Mouse (Mus musculus) hindbrain, embryonic 10.5 days (tissue): ENCODE measurements around the gene Uhmk1. TPM values are rescaled to one million over a fixed set of nuclear protein-coding genes. Genes with fewer than 3 reads are reported as not detected.
"Not testable (repeated sequence)": the region's sequence is repeated elsewhere in the genome, so short reads cannot be mapped to it uniquely, and the experiment has no call there.

Source experiments
- DNase-seq: peaks from one replicate; pipeline ENCODE4 v3.0.0-alpha.2; 2017; ENCODE audit warnings: low spot score
- H3K27ac ChIP-seq: fragments of 300-500 bp; sonication (generic); 2 replicates; pipeline ENCODE4 v1.5.1; 2016; ENCODE audit warnings: mild to moderate bottlenecking, moderate library complexity
- H3K27me3 ChIP-seq: fragments of 300-500 bp; sonication (generic); 2 replicates; pipeline ENCODE4 v1.6.1; 2016; ENCODE audit warnings: mild to moderate bottlenecking; ENCODE audit not compliant: poor library complexity, insufficient read depth, severe bottlenecking
- H3K36me3 ChIP-seq: fragments of 300-500 bp; sonication (generic); 2 replicates; pipeline ENCODE4 v1.6.1; 2016; ENCODE audit warnings: mild to moderate bottlenecking, moderate library complexity
- H3K4me1 ChIP-seq: fragments of 300-500 bp; sonication (generic); replicated peaks from 2 replicates; pipeline ENCODE4 v1.6.1; 2016; ENCODE audit warnings: mild to moderate bottlenecking
- H3K4me3 ChIP-seq: fragments of 300-500 bp; sonication (generic); 2 replicates; pipeline ENCODE4 v1.5.1; 2016; ENCODE audit warnings: mild to moderate bottlenecking, moderate library complexity
- H3K9me3 ChIP-seq: fragments of 300-500 bp; sonication (generic); 2 replicates; pipeline ENCODE4 v1.6.1; 2016; ENCODE audit warnings: mild to moderate bottlenecking, moderate library complexity
- WGBS: fragments of 180-500 bp; shearing (Covaris S2); methylation state at CpG from one replicate; pipeline ENCODE4 v1.1.7; 2016; 5-methylcytosine and 5-hydroxymethylcytosine counted together
- polyA plus RNA-seq: library from polyadenylated mRNA; unstranded; fragments of >200 nt; fragmentation: Nextera tagmentation; extraction: Ambion mirVana; gene quantifications from 2 replicates; pipeline ENCODE4 v1.2.1, GENCODE M21; 2016

Uhmk1 gene
- 10.8 and 11.2 TPM in 2 replicates for polyA plus RNA-seq

DNA sequence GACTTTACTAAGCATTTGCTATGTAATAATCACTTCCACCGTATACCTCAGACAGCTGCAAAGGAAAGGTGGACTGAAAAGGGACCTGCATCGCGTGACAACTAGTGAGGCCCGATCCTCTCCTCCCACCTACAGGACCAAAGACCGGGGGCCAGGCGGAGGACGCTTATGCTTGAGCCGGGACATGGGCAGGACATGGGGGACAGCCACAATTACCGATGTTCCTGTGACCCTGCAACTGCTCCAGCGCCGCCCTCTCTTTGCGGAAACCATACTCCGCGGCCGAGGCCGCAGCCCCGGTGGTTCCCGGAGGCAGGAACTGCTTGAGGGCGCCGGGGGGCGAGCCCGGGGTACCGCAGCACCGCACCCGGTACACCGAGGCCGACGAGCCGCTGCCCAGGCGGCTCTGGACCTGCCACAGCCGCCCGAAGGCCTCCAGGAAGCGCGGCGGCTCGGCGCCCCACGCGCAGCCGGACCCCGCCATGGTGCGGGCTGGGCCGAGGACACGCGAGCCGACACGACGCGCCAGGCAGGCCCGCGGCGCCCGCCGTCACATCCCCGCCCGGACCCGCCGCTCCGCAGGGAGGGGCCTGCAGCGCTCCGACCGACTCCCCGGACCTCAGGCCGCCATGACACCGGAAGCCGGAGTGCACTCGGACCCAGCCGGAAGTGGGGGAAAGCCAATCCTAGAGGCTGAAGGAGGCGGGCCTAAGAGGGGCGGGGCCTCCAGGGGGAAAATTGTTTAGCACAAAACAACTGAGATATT, at the start of gene Uhmk1:
Gene Uhmk1, minus strand, starts transcription at position 641 of the 766 bp plus-strand sequence.
- H3K27ac ChIP-seq = peak within 1 kb of the TSS; percentile 94
- peaks cover 6% of the 10 kb centered on the region for H3K4me1 ChIP-seq
- peaks cover 23% of the 10 kb centered on the region for H3K36me3 ChIP-seq
- H3K27me3 ChIP-seq = peaks cover 3% of the 10 kb centered on the region; the same call in 1 of the 2 replicates
- peak within 1 kb of the TSS; percentile 97 for H3K4me3 ChIP-seq
- under 1% methylated on average over 70 of the region's 70 CpGs for WGBS
- DNase-seq = peak; percentile 92
- no peaks in the 10 kb centered on the region for H3K9me3 ChIP-seq

DNA sequence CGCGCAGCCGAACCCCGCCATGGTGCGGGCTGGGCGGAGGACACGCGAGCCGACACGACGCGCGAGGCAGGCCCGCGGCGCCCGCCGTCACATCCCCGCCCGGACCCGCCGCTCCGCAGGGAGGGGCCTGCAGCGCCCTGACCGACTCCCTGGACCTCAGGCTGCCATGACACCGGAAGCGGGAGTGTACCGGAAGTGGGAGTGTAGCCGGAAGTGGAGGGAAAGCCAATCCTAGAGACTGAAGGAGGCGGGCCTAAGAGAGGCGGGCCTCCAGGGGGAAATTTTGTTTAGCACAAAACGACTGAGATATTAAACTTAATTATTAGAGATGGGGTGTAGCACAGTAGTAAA, 40.3 kb upstream of the Uhmk1 start:
- Histone ChIP-seq H3K27me3 (peaks cover 11% of the 10 kb centered on the region), H3K4me1 (peaks cover 9% of the 10 kb centered on the region), H3K4me3 (peak overlapping the region; percentile 90), H3K9me3 (no peaks in the 10 kb centered on the region), H3K27ac (peak overlapping the region; percentile 91), H3K36me3 (no peaks in the 10 kb centered on the region)
- peak; percentile 90 for DNase-seq
- WGBS = 11% methylated on average over 32 of the region's 32 CpGs

DNA sequence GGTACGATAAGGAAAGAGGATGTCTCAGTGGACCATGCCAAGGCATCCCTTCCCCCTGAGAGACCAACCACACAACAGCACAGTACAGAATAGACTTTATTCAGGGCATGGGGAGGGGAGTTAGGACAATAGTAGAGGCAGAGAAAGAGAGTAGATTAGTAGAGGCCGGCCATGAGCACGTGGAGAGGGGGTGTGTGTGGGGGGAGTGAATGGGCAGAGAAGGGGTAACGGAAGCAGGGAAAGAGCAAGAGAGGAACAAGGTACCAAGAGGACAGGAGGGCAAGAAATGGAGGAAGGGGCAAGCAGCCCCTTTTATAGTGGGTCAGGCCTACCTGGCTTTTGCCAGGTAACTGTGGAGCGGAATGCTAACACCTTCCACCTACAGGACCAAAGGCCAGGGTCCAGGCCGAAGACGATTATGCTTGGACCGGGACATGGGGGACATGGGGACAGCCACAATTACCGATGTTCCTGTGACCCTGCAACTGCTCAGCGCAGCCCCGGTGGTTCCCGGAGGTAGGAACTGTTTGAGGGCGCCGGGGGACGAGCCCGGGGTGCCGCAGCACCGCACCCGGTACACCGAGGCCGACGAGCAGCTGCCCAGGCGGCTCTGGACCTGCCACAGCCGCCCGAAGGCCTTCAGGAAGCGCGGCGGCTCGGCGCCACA, 39.8 kb upstream of the Uhmk1 start:
- Histone ChIP-seq H3K27ac (peak overlapping the region; percentile 91), H3K4me3 (peak overlapping the region; percentile 90), H3K4me1 (peaks cover 9% of the 10 kb centered on the region), H3K36me3 (no peaks in the 10 kb centered on the region), H3K27me3 (peaks cover 11% of the 10 kb centered on the region), H3K9me3 (no peaks in the 10 kb centered on the region)
- DNase-seq = no peak
- 30% methylated on average over 30 of the region's 30 CpGs for WGBS

DNA sequence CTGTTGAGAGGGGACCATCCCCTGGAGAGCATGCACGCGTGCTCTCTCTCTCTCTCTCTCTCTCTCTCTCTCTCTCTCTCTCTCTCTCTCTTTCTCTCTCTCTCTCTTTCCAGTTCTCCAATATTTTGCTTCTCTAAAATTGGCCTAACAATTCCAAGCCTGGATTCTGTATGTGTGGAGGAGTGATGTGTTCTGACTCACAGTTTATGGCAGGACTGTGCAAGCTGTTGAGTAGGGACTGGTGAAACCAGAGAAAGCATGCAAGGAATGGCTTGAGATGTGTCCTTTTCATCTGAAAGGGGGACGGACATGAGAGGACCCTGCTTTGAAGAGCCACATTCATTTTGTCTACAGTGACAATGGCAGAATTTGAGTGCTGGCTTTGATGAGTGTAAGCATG, 29.8 kb upstream of the Uhmk1 start:
- Histone ChIP-seq H3K36me3 (no peaks in the 10 kb centered on the region), H3K4me3 (no peak overlapping the region), H3K27ac (no peak overlapping the region), H3K4me1 (no peaks in the 10 kb centered on the region), H3K9me3 (no peaks in the 10 kb centered on the region), H3K27me3 (no peaks in the 10 kb centered on the region)
- 86% methylated on average over 3 of the region's 3 CpGs for WGBS
- DNase-seq = no peak

DNA sequence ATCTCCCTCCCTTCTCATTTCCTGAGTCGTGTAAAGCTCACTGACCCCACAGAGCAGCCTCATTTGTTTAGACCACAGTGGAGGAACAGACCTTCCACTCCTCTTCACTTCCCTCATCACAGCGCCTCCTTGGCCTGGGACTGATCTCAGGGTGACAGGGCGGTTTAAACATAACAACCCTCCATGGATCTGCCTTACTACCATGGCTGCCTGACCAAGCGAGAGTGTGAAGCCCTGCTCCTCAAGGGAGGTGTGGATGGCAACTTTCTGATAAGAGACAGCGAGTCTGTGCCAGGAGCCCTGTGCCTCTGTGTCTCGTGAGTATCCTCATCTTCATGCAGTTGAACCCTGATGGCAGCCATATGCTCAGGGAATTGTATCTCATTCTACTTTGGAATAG, 17.5 kb upstream of the Uhmk1 start, which contains the start of gene Sh2d1b2:
Gene Sh2d1b2, plus strand, starts transcription at position 62 of the 400 bp plus-strand sequence.
- not testable (repeated sequence) for H3K27ac ChIP-seq
- 82% methylated on average over 6 of the region's 6 CpGs for WGBS

DNA sequence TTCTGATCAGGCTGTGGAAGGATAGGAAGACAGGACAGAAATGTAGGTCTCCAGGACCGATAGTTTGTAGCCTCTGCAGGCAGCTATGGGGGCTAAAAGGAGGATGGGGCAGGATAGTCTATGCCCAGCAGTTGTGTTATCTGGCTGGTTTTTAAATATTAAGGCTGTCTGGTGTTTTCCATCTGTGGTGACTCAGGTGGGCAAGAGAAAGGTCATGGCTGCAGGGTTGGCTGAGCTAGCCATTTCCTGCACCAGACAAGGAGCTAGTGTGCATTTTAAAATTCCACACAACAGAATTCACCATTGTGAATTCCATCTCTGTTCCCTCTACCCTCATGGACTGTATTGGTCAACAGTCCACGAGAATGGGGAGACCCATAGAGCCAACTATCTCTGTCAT, 8.1 kb upstream of the Uhmk1 start:
- no peak overlapping the region for H3K4me3 ChIP-seq
- no peaks in the 10 kb centered on the region for H3K36me3 ChIP-seq
- H3K9me3 ChIP-seq = no peaks in the 10 kb centered on the region
- H3K27me3 ChIP-seq = no peaks in the 10 kb centered on the region
- no peak overlapping the region for H3K27ac ChIP-seq
- DNase-seq = no peak
- no peaks in the 10 kb centered on the region for H3K4me1 ChIP-seq
- 75% methylated on average over 2 of the region's 2 CpGs for WGBS

More for the DNA sequence above, 17.5 kb upstream of the Uhmk1 start, which contains the start of gene Sh2d1b2:
- not testable (repeated sequence) for H3K9me3 ChIP-seq, H3K27me3 ChIP-seq, DNase-seq, H3K4me1 ChIP-seq, H3K4me3 ChIP-seq, H3K36me3 ChIP-seq

DNA sequence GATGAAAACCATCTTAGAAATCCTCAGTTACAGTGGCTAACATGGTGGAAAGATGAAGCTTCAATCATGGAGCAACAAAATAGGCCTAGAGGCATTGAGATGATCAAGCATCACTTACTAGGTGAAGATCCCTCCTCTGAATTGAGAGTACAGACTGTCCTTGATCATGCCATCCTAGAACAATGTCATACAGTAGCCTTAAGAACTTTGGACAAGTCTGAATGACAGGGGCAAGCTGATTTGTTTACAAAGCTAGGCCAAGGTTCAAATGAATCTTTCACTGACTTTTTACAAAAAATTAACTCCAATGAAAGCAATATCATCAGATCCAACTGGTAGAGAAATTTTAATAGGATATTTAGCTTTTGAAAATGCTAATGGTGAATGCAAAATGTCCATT, 5.2 kb upstream of the Uhmk1 start:
- Histone ChIP-seq H3K4me3 (no peak overlapping the region), H3K36me3 (no peaks in the 10 kb centered on the region), H3K27ac (no peak overlapping the region), H3K9me3 (no peaks in the 10 kb centered on the region), H3K4me1 (no peaks in the 10 kb centered on the region), H3K27me3 (peaks cover 3% of the 10 kb centered on the region; the same call in 1 of the 2 replicates)
- DNase-seq = no peak

DNA sequence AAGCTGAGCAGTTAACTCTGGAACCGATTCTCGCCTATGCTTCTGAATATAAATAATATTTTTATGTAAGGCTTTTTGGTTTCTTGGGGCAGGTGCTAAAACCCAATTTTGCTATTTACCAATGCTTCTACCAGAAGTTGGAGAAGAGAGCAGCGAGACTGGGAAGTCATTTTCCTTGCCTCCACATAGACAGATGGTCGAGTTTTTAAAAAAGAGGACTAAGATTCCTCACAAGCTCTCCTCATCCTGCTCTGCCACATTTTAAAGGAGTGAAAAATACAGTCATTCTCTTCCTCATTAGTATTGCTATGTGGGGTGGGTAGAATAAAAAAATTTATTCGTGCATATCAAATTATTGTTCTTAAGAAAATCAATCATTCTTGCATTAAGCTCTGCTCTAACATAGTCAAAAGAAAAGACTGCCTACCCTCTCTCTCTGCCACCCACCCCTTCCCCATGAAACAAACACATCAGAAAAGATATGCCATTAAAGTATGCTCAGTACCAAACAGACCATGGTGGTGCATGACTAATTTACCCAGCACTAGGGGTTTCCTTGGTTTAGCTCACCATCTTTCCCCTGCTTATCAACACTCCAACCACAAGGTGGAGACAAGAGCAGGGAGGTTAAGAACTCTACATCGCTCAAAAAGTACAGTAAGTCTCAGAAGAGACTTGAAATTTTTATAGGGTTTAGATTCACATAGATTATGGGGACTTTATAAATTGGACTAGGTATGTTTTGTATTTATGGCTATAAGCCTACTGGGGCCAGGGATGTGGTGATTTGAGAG, 3.1 kb upstream of the Uhmk1 start:
- no peaks in the 10 kb centered on the region for H3K9me3 ChIP-seq
- H3K4me1 ChIP-seq = peaks cover 6% of the 10 kb centered on the region
- H3K27me3 ChIP-seq = peaks cover 3% of the 10 kb centered on the region; the same call in 1 of the 2 replicates
- whole genome bisulfite sequencing = 80% methylated on average over 6 of the region's 6 CpGs
- H3K4me3 ChIP-seq = no peak overlapping the region
- H3K27ac ChIP-seq = no peak overlapping the region
- no peak for DNase-seq
- no peaks in the 10 kb centered on the region for H3K36me3 ChIP-seq

DNA sequence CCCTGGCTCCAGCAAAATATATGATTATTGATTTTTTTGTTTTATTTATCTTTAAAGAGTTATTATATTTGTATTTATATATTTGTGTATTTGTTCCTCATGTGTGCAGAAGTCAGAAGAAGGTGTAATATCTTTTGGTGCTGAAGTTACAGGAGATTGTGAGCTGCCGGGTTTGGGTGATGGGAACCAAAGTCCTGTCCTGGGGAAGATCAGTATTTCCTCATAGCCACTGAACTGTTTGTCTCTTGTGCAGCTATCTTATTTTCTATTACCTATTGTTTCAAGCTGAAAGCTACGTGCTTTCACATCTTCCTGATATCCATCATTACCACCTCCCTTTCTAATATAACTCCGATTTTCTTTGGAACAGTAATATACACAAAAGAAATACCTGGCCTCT, 393 bp upstream of the Uhmk1 start:
- H3K27ac ChIP-seq = peak overlapping the region; percentile 94
- H3K9me3 ChIP-seq = no peaks in the 10 kb centered on the region
- H3K4me1 ChIP-seq = peaks cover 6% of the 10 kb centered on the region
- WGBS = 73% methylated on average over 3 of the region's 3 CpGs
- peak overlapping the region; percentile 97 for H3K4me3 ChIP-seq
- H3K36me3 ChIP-seq = peaks cover 18% of the 10 kb centered on the region
- no peak for DNase-seq
- H3K27me3 ChIP-seq = peaks cover 3% of the 10 kb centered on the region; the same call in 1 of the 2 replicates

DNA sequence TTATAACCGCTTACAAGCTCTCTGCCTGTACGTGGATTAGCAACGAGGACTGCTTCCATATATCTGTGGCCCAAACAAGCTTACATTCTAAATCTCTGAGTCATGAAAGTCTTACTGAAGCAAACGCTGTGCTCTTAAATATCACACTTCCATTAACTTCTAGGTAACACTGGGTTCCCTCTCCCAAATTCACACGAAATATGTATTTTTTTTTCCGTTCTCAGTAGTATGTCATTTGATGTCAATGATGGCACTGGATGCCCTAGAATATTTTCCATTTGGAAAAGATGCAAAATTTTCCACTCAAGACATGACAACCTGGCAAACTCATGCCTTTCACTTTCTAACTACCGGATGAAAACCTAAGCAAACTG, 827 bp downstream of the Uhmk1 start:
- H3K36me3 ChIP-seq = peaks cover 29% of the 10 kb centered on the region
- H3K27ac ChIP-seq = peak overlapping the region; percentile 94; the same call in 1 of the 2 replicates
- no peaks in the 10 kb centered on the region for H3K9me3 ChIP-seq
- 46% methylated on average over 7 of the region's 7 CpGs for WGBS
- peaks cover 6% of the 10 kb centered on the region for H3K4me1 ChIP-seq
- no peak for DNase-seq
- H3K4me3 ChIP-seq = peak overlapping the region; percentile 97
- H3K27me3 ChIP-seq = peaks cover 3% of the 10 kb centered on the region; the same call in 1 of the 2 replicates

DNA sequence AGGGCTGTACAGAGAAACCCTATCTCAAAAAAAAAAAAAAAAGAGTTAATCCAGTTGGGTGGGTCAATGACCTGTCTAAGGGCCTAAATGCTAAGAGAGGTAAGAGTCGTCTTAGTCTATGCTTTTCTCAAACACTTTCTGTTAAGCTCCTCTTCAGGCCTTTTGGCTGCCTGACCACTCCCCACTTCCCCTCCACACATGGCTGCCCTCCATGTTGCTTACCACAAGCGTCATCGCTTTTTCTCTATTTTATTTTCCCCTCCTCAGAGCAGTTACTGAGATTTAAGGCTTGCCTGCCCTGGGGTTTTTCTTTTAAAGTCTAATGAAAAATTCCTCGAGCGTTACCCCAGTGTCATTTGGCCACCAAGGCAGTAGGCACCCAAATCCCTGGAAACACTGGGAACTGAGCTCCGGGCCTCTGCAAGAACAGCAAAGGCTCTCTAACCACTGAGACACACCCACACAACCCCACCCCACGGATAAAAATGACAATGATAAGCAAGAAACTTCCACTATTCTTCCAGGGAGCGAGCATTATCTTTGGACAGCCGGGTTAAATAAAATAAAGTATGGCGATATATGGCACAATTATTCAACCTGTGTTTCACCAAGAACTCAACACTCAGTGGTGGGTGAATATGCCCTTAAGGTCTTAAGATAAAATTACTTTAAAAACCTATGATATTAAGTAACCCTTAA, 1.9 kb downstream of the Uhmk1 start:
- Histone ChIP-seq H3K4me1 (peaks cover 6% of the 10 kb centered on the region), H3K27ac (no peak overlapping the region), H3K9me3 (no peaks in the 10 kb centered on the region), H3K4me3 (no peak overlapping the region), H3K36me3 (peaks cover 39% of the 10 kb centered on the region), H3K27me3 (peaks cover 3% of the 10 kb centered on the region; the same call in 1 of the 2 replicates)
- DNase-seq = no peak
- 93% methylated on average over 10 of the region's 10 CpGs for WGBS

DNA sequence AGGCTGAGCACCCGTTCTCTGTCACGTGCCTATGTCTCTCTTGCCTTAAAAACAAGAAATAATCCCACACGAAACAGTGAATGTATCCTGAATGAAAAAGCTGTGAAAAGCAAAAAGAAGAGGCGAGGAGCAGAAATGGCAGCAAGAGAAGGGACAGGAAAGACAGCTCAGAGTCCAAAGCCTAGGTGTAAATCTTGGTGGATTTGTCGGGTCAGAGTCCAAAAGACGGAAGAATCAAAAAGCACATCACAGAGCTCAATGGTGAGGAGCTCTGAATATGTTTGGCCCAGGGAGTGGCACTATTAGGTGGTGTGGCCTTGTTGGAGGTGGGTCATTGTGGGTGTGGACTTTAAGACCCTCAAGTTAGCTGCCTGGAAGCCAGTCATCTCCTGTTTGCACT, 8.8 kb downstream of the Uhmk1 start:
- Histone ChIP-seq H3K4me1 (no peaks in the 10 kb centered on the region), H3K27ac (no peak overlapping the region), H3K9me3 (no peaks in the 10 kb centered on the region), H3K27me3 (no peaks in the 10 kb centered on the region), H3K36me3 (peaks cover 96% of the 10 kb centered on the region), H3K4me3 (no peak overlapping the region)
- WGBS = 95% methylated on average over 6 of the region's 6 CpGs
- DNase-seq = no peak
